Mouse (Mus musculus) induced T-regulatory cell, adult 2 months (primary cell): ENCODE measurements around the gene Prelp.
A peak's percentile ranks its signal among the peaks of the same experiment; 100 is the strongest.

Experiments used
- DNase-seq: peaks from one replicate; pipeline ENCODE4 v3.0.0-alpha.2; 2012; ENCODE audit warnings: low read depth

Prelp gene

GRCm38 (mm10) chr1:133934354-133934963 lies 13.2 kb upstream of the Prelp start:
- no peak for DNase-seq

- DNase-seq = no peak
Observed at GRCm38 (mm10) chr1:133933301-133934195, 12.3 kb upstream of the Prelp start.

GRCm38 (mm10) chr1:133929980-133930379 lies 8.8 kb upstream of the Prelp start:
- no peak for DNase-seq

GRCm38 (mm10) chr1:133925223-133925622 lies 4.0 kb upstream of the Prelp start:
- no peak for DNase-seq

GRCm38 (mm10) chr1:133924141-133924875 lies 3.1 kb upstream of the Prelp start:
- peak; percentile 27 for DNase-seq

- no peak for DNase-seq
Observed at GRCm38 (mm10) chr1:133923071-133923470, 1.9 kb upstream of the Prelp start.

- no peak for DNase-seq
Observed at GRCm38 (mm10) chr1:133920876-133921275, 338 bp downstream of the Prelp start.

- no peak for DNase-seq
Observed at GRCm38 (mm10) chr1:133920401-133920800, 813 bp downstream of the Prelp start.

- no peak for DNase-seq
Observed at GRCm38 (mm10) chr1:133918088-133918470, 3.1 kb downstream of the Prelp start.

GRCm38 (mm10) chr1:133917456-133918087 lies 3.6 kb downstream of the Prelp start:
- no peak for DNase-seq

- no peak for DNase-seq
Observed at GRCm38 (mm10) chr1:133915723-133916355, 5.4 kb downstream of the Prelp start.

- DNase-seq = no peak
Observed at GRCm38 (mm10) chr1:133915115-133915514, 6.1 kb downstream of the Prelp start.

- no peak for DNase-seq
Observed at GRCm38 (mm10) chr1:133913018-133913417, 8.2 kb downstream of the Prelp start.

GRCm38 (mm10) chr1:133911456-133911855 lies 9.8 kb downstream of the Prelp start:
- DNase-seq = peak; percentile 73

- no peak for DNase-seq
Observed at GRCm38 (mm10) chr1:133911008-133911407, 10.2 kb downstream of the Prelp start.

GRCm38 (mm10) chr1:133910108-133910507 lies 11.1 kb downstream of the Prelp start:
- DNase-seq = no peak

GRCm38 (mm10) chr1:133908659-133909575 lies 12.3 kb downstream of the Prelp start:
- DNase-seq = peak; percentile 51

GRCm38 (mm10) chr1:133907949-133908658 lies 13.1 kb downstream of the Prelp start, which contains the start of gene Optc:
Optc (minus strand) TSS chr1:133907999.
- peak; percentile 50 for DNase-seq

GRCm38 (mm10) chr1:133906420-133906819 lies 14.8 kb downstream of the Prelp start:
- no peak for DNase-seq

- DNase-seq = no peak
Observed at GRCm38 (mm10) chr1:133900825-133901224, 20.4 kb downstream of the Prelp start.
